Mouse (Mus musculus) Patski (cell line): ENCODE measurements around the gene Rap1gap2. TPM values are rescaled to one million over a fixed set of nuclear protein-coding genes. Genes with fewer than 3 reads are reported as not detected.

Experiments
- ATAC-seq: fragments of 100-300 bp; one replicate; pipeline ENCODE4 v1.8.0; 2021
- CTCF ChIA-PET: fragments of 350-600 bp; sonication (Branson Sonifier 250); formaldehyde crosslinking; loops from one replicate; lab custom pipeline; 2022; ENCODE audit warnings: inconsistent platforms; lab: Charles Lee
- POLR2A ChIA-PET: fragments of 350-600 bp; sonication (Branson Sonifier 250); formaldehyde crosslinking; loops from one replicate; lab custom pipeline; 2022; ENCODE audit warnings: antibody characterized with exemption, inconsistent platforms; lab: Charles Lee
- DNase-seq: peaks from one replicate; pipeline ENCODE4 v3.0.0-alpha.2; 2011; ENCODE audit warnings: low read depth, low spot score
- H3K27me3 ChIP-seq: fragments of 371-371 bp; one replicate; pipeline ENCODE4 v1.5.1; 2021
- CTCF ChIP-seq: fragments of 100-300 bp; IDR thresholded peaks from one replicate; pipeline ENCODE4 v1.5.1; 2021
- in situ Hi-C: fragments of 300-500 bp; cut with MboI; formaldehyde crosslinking; loops from 3 replicates; pipeline ENCODE4 v1.11.1; 2018; ENCODE audit warnings: low pct_unique_long_range_greater_than_20kb, mixed read lengths
- polyA plus RNA-seq: library from polyadenylated mRNA; unstranded; gene quantifications from one replicate; pipeline ENCODE4 v1.2.3, GENCODE M21; 2021

The Rap1gap2 gene
- 21.1 TPM for polyA plus RNA-seq

- DNase-seq (no peak), ATAC-seq (no peak)
- TF ChIP-seq CTCF: no peak
- POLR2A ChIA-PET: no interaction called here
- in situ Hi-C loops: no loop called here
- CTCF ChIA-PET: no interaction called here
- peaks cover 8% of the 10 kb centered on the region for H3K27me3 ChIP-seq
These were observed at the start of gene Rap1gap2 for GRCm38 (mm10) chr11:74610545-74611176. Rap1gap2 (minus strand) TSS chr11:74610915.

GRCm38 (mm10) chr11:74660336-74660735 lies 49.6 kb upstream of the Rap1gap2 start:
- no peak for TF ChIP-seq CTCF
- ChIA-PET POLR2A (no interaction called here), CTCF (interaction anchor here (1.2 kb wide), 1 partner anchor 9 kb away, joined by 3 read pairs; no protein-coding TSS in a partner anchor)
- no peak for ATAC-seq
- H3K27me3 ChIP-seq: no peaks in the 10 kb centered on the region
- no peak for DNase-seq
- in situ Hi-C loops: no loop called here

DNA sequence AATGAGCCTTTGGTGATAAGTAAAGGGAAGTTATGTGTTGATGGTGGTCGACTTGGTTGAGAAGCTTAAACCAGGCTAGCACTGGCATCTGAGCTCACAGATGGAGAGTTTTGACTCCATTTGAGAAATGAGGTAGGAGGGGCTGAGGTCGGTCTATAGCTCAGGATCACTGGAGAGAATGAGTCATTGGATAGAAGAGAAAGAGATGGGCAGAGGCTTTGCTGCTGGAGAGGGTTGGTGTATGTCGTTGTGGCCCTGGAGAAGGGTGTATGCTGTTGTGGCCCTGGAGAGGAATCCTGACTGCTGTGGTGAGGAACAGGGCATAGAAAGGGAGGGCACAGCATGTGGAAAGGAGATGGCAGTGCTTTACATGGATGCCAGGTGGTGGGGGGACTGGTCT lies 45.2 kb upstream of the Rap1gap2 start:
- DNase-seq (no peak), ATAC-seq (no peak)
- in situ Hi-C loops: no loop called here
- ChIA-PET POLR2A (no interaction called here), CTCF (interaction anchor here (1.0 to 1.9 kb wide), 4 partner anchors 11 to 127 kb away, joined by 3 to 5 read pairs (median 4); no protein-coding TSS in a partner anchor)
- TF ChIP-seq CTCF: no peak
- no peaks in the 10 kb centered on the region for H3K27me3 ChIP-seq

GRCm38 (mm10) chr11:74653385-74653784 lies 42.7 kb upstream of the Rap1gap2 start:
- CTCF ChIA-PET: no interaction called here
- POLR2A ChIA-PET: interaction anchor here (0.9 kb wide), 1 partner anchor 18 kb away, joined by 3 read pairs; no protein-coding TSS in a partner anchor
- ATAC-seq: no peak
- TF ChIP-seq CTCF: no peak
- no peak for DNase-seq
- H3K27me3 ChIP-seq: no peaks in the 10 kb centered on the region
- in situ Hi-C loops: no loop called here

DNA sequence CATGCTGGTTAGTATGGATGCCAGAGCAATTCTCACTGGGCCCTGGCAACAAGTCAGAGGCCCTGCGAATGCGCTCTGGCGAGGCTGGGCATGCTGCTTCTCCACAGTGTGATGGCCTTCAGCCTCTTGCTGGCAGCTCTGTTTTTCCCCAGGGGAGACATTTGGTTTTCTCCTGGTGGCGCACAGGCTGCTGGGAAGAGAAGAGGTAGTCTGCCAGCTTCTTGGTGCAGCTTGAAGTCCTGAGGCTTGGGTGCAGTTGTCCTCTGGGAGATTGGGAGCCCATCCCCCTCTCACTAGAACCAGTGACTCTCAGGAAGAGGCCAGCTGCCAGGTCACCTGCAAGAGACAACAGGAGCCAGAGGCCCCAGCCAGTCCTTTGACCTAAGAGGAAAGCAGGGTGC lies 42.1 kb upstream of the Rap1gap2 start:
- ChIA-PET CTCF (interaction anchor here (0.8 kb wide), 1 partner anchor 18 kb away, joined by 4 read pairs; no protein-coding TSS in a partner anchor), POLR2A (interaction anchor here (0.9 kb wide), 1 partner anchor 18 kb away, joined by 3 read pairs; no protein-coding TSS in a partner anchor)
- ATAC-seq: no peak
- no peaks in the 10 kb centered on the region for H3K27me3 ChIP-seq
- TF ChIP-seq CTCF: no peak
- in situ Hi-C loops: no loop called here
- DNase-seq: no peak

DNA sequence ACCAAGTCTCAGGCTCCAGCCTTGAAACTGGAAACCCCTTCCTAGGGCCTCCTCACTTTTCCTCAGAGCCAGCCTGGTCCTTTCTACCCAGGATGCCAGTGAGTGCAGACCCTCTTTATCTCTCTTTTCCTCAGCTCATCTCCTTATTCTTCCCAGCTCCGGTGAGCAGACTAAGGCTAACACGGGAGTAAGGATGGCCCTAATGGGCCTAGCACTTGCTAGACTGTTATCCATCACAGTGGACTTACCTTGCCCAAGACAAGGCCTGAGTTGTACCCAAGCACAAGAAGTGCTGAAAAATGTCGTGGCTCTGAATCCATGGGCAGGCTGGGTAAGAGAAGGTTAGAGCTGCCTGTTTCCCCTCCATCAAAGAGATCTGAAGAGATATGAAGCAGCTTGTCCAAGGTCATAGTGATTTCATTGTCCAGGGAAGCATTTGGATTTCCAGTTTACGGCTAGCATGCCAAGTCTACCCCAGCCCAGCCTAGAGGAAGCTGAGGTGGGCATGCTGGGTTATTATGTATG lies 39.9 kb upstream of the Rap1gap2 start:
- DNase-seq: no peak
- ChIA-PET CTCF (interaction anchor here (1.2 to 2.0 kb wide), 3 partner anchors 10 to 16 kb away, joined by 3 to 10 read pairs (median 8); no protein-coding TSS in a partner anchor), POLR2A (interaction anchor here (1.3 to 1.8 kb wide), 2 partner anchors 12 to 18 kb away, joined by 4 to 15 read pairs; no protein-coding TSS in a partner anchor)
- H3K27me3 ChIP-seq: no peaks in the 10 kb centered on the region
- no peak for ATAC-seq
- in situ Hi-C loops: no loop called here
- TF ChIP-seq CTCF: no peak

DNA sequence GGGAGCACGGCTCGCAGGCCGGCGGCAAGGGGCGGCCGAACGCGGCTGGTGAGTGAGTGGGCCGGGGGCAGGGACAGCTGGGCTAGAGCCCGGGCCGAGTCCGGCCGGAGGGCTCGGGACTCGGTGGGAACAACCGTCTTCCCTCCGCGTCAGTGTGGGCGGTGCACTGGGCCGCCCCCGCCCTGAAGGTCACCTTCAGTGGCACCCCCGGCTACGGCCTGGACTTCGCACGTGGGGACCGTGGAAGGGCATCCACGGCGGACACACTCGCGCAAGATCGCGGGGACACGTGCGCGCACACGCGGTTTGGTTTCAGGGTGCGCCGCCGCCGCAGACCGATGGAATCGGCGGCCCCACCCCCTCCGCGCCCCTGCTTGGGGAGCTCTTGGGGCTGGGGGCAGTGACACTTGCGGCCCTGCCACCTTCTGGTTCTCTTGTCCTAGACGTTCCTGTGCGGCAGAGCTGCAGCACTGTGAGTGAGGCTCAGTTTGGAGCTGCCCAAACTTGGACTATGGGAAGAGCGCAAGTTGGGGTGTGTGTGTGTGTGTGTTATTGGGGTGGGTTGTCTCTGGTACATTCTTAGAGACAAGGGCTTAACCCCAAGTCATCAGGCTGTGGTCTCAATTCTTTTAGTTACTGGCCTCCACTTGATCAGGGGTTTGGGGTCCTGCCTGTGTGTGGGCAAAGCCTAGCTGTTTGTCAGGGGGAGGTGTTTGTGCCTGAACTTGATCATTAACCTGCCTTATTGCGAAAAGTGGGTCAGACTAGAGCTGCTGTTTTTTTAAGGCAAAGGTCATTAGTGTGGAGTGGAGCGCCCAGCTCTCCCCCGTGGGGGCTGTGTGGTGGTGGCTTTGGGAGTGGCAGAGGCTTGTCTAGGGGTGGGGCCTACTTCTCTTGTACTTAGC lies 39.2 kb upstream of the Rap1gap2 start:
- ATAC-seq (peak; percentile 47), DNase-seq (no peak)
- POLR2A ChIA-PET: interaction anchor here (1.3 to 1.8 kb wide), 2 partner anchors 11 to 18 kb away, joined by 4 to 15 read pairs; no protein-coding TSS in a partner anchor
- TF ChIP-seq CTCF: no peak
- in situ Hi-C loops: no loop called here
- H3K27me3 ChIP-seq: no peaks in the 10 kb centered on the region
- CTCF ChIA-PET: interaction anchor here (2.0 kb wide), 2 partner anchors 12 to 15 kb away, joined by 8 to 10 read pairs; no protein-coding TSS in a partner anchor

GRCm38 (mm10) chr11:74649095-74649646 lies 38.5 kb upstream of the Rap1gap2 start, which contains the start of gene Cluh:
Cluh (plus strand) TSS chr11:74649495.
- peak; percentile 69 for DNase-seq
- POLR2A ChIA-PET: interaction anchor here (1.3 to 1.8 kb wide), 2 partner anchors 11 to 19 kb away, joined by 4 to 15 read pairs; no protein-coding TSS in a partner anchor
- no peaks in the 10 kb centered on the region for H3K27me3 ChIP-seq
- no peak for TF ChIP-seq CTCF
- CTCF ChIA-PET: no interaction called here
- ATAC-seq: peak; percentile 88
- in situ Hi-C loops: no loop called here

GRCm38 (mm10) chr11:74648676-74649075 lies 38.0 kb upstream of the Rap1gap2 start:
- POLR2A ChIA-PET: interaction anchor here (1.8 kb wide), 1 partner anchor 10 kb away, joined by 15 read pairs; no protein-coding TSS in a partner anchor
- DNase-seq: no peak
- no peak for ATAC-seq
- in situ Hi-C loops: no loop called here
- no peak for TF ChIP-seq CTCF
- CTCF ChIA-PET: no interaction called here
- H3K27me3 ChIP-seq: no peaks in the 10 kb centered on the region

DNA sequence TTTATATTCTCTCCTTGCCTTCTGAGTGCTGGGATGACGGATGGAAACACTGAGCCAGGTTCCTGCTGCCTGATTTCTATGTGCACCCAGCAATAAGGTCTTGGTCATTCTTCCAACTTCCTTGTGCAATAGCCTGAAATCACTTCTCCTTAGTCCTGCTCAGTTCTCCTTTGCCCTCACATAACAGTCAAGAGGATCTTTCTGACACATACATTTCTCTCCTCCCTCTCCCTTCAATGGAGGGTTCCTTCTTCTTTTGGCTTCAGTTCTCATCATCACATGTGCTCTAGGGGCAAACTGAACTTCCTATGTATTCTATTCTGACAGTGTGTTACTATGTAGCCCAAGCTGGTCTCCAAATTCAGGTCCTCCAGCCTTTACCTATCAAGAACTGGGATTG lies 37.3 kb upstream of the Rap1gap2 start:
- no peak for ATAC-seq
- no peak for DNase-seq
- H3K27me3 ChIP-seq: no peaks in the 10 kb centered on the region
- ChIA-PET POLR2A (no interaction called here), CTCF (no interaction called here)
- in situ Hi-C loops: no loop called here
- TF ChIP-seq CTCF: no peak
